Mouse (Mus musculus): ENCODE results near the gene Xlr3a.
"Not testable (repeated sequence)": the region's sequence is repeated elsewhere in the genome, so short reads cannot be mapped to it uniquely, and the experiment has no call there.

The Xlr3a gene

DNA sequence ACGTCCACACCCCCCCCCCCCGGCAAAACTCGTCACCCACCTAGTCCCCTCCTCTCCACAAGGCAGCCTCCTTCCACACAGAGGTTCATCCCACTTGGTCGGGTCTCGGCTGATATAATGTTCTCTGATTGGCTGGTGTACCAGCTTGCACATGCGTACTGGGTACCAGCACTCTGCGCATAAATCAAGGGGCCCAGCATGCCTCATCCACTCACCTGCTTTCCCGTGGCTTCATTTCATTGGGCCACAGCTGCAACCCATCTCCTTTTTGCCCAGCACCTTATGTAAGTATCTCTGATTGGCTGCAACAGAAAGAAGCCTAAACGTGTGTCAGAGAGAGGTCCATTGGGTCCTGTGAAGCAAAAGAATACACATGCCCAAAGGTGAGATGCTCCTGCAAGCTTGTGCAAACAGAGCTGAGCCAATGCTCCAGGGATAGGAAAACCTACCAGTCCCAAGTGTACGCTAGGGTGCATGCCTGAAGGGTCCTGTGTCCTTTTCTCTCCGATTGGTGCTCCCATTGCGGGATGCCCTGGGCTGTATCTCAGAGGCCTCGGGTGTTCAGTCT lies at the start of gene Xlr3a:
Gene Xlr3a, minus strand, starts transcription at position 155 of the 568 bp plus-strand sequence.
- DNase-seq (ENCODE audit: low spot score in 2 of 2), result not testable (repeated sequence)

DNA sequence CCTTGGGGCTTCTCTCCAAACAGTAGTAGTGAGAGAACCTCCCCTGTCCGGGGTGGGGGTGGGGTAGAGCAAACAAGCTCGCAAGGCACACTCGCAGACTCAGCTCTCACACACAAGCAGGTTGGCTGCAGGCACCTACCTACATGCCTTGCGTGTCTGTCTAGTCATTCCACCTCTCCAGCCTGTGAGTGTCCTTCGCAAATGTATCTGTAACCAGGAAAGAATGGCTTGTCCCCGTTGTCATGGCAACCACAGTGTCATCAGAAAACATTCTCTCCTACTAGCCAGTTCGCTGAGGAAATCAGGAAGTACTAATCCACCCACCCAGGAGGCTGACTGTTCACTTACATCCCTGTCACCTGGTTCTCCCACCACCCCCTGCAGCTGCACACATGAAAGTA lies 46.3 kb upstream of the Xlr3a start:
- not testable (repeated sequence) for DNase-seq (ENCODE audit: low spot score in 2 of 2)

DNA sequence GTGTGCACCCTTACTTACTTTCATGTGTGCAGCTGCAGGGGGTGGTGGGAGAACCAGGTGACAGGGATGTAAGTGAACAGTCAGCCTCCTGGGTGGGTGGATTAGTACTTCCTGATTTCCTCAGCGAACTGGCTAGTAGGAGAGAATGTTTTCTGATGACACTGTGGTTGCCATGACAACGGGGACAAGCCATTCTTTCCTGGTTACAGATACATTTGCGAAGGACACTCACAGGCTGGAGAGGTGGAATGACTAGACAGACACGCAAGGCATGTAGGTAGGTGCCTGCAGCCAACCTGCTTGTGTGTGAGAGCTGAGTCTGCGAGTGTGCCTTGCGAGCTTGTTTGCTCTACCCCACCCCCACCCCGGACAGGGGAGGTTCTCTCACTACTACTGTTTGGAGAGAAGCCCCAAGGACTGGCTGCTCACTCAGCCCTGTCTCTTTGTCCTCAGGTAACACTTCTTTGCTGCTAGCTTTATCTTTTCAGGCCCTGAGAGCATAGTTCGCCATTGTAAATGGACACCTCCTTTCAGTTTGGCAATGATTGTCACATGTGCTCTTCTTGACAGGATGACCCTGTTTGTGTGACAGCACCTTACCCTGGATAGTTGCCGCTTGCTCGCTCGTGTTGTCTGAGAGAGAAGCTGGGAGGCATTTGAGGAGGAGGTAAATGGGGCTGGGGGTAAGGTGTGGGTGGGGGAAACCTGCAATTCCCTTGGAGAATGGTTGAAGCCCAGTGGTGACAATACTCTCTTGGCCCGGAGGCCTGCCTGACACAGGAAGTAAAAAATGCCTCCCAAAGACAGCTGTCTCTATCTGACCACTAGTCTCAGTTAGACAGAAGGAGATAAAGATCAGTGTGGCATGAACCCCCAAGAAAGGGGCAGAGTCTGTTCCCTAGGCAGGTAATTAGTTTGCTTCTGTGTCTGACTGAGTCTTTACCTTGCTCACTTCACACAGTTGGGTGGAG lies 26.2 kb upstream of the Xlr3a start:
- DNase-seq (ENCODE audit: low spot score in 2 of 2), result not testable (repeated sequence)

DNA sequence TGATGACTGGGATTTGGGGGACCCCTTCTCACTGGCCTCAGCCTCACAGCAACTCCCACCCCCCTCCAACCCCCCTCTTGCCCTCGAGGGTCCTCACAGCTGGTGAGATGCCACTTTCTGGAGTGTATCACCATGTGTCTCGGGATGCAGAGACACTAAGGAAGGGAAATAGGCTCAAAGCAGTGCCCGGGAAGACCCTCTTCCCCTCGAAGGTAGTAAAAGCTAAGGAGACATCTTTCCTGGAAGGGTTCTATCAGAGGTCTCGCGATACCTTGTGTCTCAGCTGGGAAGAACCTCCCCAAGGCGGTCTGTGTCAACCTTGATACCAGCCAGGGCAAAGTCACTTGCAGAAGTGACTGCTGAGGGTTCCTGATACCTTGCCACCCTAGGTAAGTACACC lies 19.9 kb upstream of the Xlr3a start, which contains the start of gene Gm14685:
Gene Gm14685, plus strand, starts transcription at position 301 of the 400 bp plus-strand sequence.
- not testable (repeated sequence) for DNase-seq (ENCODE audit: low spot score in 2 of 2)

DNA sequence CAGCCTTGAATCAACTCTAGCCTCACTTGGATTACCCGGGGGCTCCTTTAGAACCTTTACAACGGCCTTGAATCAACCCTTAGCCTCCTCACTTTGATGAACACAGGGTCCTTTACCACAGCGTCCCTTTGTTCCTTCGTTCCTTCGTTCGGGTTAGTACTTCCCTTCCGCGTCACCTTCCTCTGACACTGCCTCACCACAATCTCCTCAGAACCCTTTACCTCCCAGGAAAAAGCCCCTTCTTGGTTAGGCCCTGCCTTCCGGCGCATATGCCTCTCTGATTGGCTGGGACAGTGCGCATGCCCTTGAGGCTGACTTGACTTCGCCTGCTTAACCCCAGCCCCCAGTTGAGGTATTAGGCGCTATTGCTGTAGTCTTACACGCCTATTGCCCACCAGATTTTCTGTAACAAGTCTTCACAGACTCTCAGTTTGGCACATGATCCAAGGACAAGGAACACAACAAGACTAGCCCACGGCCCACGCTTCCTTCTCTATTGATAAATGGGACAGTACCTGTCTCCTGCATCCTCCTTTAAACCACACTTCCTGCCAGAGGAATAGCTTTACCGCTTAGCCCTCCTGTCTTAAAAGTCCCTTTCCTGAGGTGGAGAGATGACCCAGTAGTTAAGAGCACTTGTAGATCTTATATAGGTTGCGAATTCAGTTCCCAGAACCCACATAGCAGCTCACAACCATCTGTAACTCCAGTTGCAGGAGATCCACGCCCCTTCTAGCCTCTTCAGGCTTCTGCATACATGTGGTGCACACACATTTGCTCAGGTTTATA lies 14.4 kb downstream of the Xlr3a start, which contains the start of gene Xlr4a:
Gene Xlr4a, minus strand, starts transcription at position 212 of the 789 bp plus-strand sequence.
- DNase-seq (ENCODE audit: low spot score in 2 of 2), result not testable (repeated sequence)

DNA sequence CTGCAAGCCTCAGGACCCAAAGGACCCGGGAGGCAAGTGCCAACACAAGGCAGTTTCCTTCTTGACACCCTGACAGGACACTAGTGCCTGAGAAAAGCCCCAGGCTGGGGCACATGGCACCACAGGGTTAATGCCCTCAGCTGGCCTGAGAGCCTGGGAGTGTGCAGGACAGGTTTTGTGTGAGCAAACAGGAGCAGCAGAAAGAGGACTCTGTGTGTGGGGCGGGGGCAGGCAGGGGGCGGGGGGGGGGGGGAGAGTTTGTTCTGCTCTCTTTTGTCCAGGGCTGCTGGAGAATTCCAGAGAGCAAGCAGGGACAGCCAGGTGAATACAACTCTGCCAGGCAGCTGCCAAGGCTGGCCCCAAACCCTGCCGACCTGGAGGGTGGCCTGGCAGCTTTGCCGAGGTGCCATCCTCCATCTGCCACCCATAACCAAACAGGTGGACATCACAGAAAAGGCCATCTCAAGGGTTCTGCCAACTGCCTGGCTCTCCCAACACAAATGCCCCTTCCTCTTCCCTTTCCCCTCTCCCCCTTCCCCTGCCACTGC lies 30.1 kb downstream of the Xlr3a start:
- not testable (repeated sequence) for DNase-seq (ENCODE audit: low spot score in 2 of 2)

DNA sequence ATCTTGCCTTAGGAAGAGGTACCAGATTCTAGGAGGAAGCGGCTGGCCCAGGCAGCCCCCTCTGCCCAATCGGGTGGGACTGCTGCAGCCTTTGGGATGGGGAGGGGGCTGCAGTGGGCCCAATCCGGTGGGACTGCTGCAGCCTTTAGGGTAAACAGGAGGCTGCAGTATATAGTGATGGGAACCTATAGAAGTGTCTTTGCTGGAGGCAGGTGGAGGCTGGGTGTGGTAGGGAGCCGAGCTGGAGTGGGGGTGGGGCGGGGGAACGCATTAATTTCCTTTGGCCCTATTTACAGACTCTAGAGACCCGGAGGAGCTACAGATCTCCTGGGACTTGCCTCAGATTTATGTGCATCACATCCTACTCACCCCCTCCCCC lies 32.5 kb downstream of the Xlr3a start, which contains the start of gene Pnma3:
Gene Pnma3, plus strand, starts transcription at position 373 of the 379 bp plus-strand sequence.
- no peak for DNase-seq (ENCODE audit: low spot score in 2 of 2)

DNA sequence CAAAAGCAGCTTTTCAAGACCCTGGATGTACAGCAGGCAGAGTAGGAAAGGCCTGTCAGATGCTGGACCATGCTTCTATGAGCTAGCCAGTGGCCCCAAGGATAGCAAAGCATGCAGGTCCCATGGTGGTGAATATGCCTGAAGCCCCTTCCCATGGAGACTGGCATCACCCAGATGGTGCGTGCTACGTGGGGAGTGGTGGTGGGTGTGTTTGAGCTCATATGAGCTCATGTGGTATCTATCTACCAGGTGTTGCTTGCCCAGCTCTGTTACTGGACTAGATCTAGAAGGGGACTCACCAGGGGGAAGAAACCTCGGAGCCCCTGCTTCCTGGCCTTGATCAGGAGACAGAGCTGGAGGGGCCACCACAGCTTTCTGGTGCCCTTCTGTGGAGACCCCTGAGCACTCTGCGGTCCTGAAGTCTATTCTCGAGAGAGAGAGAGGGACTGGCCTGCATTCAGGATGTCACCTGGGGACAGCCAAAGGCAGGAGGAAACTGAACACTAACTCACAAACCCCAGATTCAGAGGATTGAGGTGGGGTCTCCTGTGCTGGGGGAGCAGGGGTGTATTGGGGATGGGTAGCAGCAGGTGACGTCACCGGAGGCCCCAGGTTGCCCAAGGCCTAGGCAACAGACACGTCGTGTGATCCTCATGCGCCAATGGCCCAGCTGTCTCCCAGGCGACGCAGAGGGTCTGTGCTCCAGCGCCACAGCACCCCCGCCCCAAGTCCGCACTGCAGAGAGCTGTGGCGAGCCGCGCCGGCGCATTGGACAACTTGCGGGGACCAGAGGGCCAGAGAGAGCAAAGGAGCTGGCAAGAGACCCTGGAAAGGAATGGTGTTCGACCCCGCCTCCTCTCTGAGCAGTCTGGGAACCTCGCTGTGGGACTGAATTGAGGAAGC lies 33.1 kb downstream of the Xlr3a start:
- no peak for DNase-seq (ENCODE audit: low spot score in 2 of 2)

DNA sequence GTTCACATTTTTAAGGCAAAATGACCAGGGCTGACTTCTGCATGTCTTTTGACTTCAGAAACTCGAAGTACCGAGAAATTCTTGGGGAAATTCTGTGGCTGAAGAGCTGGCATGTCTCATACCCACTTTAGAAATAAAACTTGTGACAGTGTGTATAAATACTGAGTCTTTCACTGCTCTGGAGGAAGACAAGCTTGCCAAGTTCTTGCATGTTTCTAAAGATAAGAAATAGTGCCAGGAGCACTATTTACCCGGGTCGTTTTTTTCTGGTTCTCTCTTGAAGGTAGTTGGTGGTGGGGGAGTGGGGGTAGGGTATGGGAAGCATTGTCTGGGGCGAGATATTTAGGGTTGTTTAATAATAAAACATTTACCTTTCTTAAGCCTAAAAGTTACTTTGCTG lies 34.6 kb downstream of the Xlr3a start:
- DNase-seq (ENCODE audit: low spot score in 2 of 2), result no peak

DNA sequence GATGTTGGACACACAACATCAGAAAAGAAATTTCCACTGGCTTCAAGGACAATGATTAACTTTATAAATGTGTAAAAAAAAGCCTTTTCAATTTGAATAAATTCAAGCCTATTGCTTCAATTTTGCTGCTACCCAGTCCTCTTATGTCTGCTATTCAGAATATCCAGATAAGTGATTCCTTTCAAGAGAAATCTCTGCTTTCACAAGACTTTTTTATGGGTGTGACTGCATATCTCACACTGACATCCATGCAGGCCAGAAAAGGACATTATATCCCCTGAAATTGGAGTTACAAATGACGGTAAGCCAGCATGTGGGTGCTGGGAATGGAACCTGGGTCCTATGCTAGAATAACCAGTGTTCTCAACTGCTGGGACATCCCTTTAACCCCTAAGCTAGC lies 35.4 kb downstream of the Xlr3a start:
- no peak for DNase-seq (ENCODE audit: low spot score in 2 of 2)

DNA sequence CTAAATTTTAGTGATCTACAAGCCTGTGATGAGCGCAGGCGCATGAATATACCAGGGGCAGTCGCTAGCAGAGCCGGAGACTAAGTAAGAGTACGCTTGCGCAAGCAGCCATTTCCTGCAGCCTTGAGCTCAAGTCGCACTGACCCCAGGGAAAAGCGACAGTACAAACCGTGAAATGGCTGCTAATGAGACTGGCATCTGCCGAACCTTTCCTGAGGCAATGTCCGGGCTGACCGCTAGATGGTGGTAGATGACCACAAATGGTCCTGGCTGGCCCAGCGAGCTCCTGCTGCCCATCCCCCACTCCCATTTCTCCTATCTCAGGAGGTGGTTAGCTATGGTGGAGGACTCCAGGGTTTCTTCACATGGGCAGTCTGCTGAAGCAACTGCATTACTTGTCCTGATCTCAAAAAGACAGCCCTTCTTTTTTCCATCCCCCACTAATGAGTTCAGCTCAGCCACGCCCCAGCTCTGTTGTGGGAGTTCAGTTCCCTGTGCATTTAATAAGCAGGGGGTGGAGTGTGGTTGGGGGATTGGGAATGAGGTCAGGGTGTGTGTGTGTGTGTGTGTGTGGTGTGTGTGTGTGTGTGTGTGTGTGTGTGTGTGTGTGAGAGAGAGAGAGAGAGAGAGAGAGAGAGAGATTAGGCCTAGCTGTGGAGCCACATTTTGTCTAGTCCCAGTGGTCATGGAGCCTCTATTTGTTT lies 42.9 kb downstream of the Xlr3a start:
- peak; percentile 82 to 90 for DNase-seq (ENCODE audit: low spot score in 2 of 2)

DNA sequence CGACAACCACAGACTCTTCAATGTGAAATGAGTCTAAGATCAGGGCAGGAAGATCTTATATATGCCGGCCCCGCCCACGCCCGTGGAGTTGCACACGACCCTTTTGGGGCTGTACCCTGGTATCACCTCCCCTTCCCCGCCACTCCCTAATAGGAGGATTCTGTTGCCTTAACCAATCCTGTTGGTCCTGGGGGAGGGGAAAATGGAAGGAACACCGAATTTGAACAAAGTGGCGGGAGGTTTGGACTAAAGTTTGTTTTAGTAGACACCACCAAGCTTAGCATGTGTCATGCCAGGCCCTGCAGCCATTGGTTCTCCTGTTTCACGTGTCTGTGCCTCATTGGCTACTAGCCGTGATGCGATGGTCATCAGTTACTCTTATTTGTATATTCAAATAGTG lies 57.2 kb downstream of the Xlr3a start:
- no peak for DNase-seq (ENCODE audit: low spot score in 2 of 2)

DNA sequence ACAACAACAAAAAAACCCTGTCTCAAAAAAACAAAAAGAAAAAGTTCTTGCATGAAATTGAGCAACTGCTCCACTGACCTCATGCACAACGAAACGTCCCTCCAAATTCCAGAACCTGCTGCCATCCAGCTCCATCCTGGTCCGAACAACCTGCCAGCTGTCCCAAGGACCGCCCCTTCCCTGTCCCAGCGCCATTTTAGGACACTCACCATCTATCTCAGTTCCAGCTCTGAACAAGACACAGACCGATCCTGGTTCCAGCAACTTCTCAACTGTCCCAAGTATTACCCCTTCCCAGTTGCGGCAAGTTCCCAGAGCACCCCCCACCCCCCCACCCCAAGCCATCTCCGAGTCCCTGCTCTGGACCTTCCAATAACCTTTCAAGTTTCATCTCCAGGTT lies 58.1 kb downstream of the Xlr3a start:
- no peak for DNase-seq (ENCODE audit: low spot score in 2 of 2)

DNA sequence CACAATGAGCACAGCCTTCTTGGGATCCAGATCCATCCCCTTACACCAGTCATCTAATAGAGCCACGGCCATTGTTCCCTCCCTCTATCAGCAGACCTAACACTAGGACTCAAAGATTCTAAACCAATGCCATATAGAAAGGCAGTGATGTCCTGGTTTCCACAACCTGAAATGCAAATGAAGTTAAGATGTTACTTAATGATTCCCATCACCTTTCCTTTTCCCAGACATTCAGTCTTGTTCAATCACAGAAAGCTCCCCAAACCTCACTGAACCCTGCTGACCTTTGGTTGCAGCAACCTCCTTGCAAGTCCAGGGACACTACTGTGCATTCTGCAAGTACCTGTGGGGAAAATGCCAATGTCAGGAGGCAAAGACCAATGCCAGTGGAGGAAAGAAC lies 59.9 kb downstream of the Xlr3a start, which contains the start of gene Pnma5:
Gene Pnma5, minus strand, starts transcription at position 101 of the 400 bp plus-strand sequence.
- DNase-seq (ENCODE audit: low spot score in 2 of 2), result no peak

Measured in urinary bladder, postnatal 36 days (tissue).